Mouse (Mus musculus): ENCODE data around the gene Psme2.

Gene Psme2

DNA sequence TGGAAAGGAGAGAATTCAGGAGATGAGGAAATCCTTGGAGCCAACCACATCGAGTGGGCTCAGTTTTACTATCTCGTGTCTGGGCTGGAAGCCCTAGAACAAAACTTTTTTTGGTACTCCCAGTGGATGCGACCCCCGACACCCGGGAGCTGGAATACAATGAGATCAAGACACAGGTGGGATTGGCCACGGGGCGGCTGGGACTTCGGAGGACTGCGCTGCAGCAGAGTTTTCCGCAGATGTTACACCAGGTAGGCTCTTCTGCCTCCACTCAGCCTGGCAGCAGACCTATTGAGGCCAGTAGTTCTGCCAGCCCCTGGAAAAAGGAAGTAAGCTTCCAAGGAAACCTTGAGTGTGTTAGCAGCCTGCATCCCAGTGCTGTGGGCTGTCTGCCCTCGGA lies 27.7 kb downstream of the Psme2 start:
- no peak for DNase-seq

DNA sequence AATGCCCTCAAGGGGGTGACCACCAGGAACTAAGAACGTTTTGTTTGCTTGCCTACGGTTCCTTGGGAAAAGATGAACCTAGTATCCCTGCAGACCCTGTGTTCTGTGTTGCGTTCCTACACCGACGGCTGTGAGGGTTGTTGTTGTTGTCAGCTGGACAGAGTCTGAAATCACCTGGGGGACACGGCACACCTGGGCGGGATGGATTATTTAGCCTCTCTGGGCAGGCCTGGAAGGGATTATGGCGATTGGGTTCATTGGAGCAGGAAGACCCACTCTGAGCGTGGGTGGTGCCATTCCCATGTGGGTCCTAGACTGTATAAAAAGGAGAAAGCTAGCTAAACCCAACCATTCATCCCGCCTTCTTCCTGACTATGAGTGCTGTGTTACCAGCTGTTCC lies 29.1 kb downstream of the Psme2 start:
- no peak for DNase-seq

GRCm38 (mm10) chr14:55560202-55561073 lies 30.5 kb downstream of the Psme2 start, which contains the start of gene A730061H03Rik:
Gene A730061H03Rik (minus strand): TSS chr14:55560406.
- peak; percentile 99 for DNase-seq

- peak; percentile 96 for DNase-seq
Measured at GRCm38 (mm10) chr14:55559799-55560201, 31.1 kb downstream of the Psme2 start, which contains the start of gene Dcaf11. Gene Dcaf11 (plus strand): TSS chr14:55560006.

DNA sequence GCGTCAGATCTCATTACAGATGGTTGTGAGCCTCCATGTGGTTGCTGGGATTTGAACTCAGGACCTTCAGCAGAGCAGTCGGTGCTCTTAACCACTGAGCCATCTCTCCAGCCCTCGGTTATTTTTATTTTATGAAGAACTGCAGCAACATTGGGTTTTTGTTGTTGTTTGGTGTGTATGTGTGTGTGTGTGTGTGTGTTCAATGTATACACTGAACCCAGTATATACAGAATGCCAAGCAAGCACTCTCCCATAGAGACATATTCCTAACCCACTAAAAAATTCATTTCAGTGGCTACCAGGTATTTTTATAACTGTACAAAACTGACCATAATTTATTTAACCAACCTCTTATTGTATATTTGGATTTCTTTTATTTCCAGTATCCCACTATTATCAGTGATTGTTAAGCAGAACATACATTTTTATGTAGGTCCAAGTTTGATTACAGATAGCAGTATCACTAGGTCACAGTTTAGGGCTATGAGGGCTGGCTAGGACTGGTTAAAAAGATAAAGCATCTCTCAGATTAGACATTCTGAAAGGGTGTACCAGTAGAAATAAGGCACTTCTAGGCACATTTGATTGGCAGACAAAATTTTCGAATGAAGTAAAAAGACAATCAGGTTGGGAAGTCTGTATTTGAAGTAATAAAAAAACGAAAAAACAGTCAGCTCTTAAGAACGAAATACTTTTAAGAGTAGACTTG lies 32.0 kb downstream of the Psme2 start:
- DNase-seq, result no peak

DNA sequence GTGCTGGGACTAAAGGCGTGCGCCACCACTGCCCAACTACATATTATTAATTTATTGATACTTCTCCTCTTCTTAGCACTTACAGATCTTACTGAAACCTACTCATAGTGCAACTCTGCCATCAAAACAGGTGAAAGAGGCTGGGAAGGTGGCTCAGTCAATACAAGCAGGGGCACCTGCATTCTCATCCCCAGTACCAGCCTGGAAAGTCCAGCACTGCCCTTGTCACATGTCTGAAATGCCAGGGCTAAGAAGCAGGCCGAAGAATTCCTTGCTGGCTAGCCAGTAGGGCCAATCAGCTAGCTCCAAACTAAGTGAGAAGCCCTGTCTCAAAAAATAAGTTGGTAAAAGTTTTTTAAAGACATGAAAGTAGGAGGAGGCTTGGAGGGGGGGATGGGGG lies 33.3 kb downstream of the Psme2 start:
- DNase-seq, result no peak

GRCm38 (mm10) chr14:55557003-55557402 lies 33.9 kb downstream of the Psme2 start:
- peak; percentile 92 for DNase-seq

DNA sequence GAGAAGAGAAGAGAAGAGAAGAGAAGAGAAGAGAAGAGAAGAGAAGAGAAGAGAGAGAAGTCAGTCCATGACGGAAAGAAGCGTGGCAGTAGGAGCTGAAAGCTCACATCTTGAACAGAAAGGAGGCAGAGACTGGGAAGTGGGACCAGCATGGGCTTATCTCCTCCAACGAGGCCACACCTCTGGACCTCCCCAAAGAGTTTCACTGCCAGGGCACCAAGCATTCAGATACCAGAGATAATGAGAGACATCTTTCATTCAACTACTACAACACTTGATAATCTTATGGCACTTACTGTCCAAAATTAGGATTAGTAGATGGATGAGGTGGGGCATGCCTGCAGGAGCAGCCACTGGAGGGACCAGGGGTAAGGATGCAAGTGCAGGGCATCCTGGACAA lies 35.1 kb downstream of the Psme2 start:
- no peak for DNase-seq

GRCm38 (mm10) chr14:55554635-55555034 lies 36.3 kb downstream of the Psme2 start:
- DNase-seq, result no peak

DNA sequence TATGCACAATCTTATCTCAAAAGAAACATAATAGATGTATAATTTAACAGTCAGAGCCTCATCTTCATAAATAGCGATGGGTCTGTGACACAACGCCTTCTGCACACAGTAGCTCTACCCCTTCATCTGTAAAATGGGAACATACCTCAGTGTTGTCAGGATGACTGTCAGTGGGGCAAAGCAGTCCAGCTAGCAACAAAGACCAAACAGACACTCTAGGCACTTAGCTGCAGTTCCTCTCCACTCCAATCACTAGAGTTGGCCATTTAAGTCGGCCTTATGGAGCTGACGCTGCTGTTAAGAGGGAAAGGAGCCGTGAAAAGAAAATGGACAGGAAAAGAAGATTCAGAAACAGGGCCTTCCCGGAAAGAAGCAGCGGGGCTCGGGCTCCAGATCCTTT lies 39.1 kb downstream of the Psme2 start:
- no peak for DNase-seq

DNA sequence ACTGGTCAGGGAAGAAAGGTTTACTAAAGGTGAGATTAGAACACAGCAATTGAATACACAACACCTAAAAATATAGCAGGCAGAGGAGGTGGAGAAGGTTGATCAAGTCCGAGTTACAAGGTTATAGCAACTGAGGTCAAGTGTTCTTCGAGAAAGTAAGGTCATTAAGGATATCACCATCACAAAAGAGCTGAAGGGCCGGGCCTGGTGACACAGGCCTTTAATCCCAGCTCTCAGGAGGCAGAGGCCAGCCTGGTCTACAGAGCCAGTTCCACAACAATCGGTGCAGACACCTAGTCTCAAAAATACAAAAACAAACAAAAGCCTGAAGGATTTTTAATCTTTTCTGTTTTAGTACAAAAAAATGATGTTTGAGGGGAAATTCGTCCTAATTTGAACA lies 39.6 kb downstream of the Psme2 start:
- no peak for DNase-seq

- no peak for DNase-seq
Measured at GRCm38 (mm10) chr14:55550191-55550590, 40.7 kb downstream of the Psme2 start.

GRCm38 (mm10) chr14:55544334-55544733 lies 46.6 kb downstream of the Psme2 start:
- DNase-seq, result peak; percentile 43

DNA sequence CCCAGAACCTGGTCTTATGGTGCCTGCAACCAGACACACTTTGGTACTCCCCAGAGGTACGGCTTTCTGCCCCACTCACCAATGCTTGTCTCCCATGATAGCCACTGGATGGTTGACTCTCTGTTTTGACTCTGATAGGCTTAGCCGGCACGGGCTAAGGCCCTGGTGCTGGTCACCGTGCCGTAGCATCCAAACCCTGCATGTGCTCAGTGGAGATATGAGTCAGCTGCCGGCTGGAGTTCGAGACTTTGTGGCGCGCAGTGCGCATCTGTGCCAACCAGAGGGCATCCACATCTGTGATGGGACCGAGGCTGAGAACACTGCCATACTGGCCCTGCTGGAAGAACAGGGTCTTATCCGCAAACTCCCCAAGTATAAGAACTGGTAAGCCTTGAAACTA lies 48.6 kb downstream of the Psme2 start:
- DNase-seq, result no peak

DNA sequence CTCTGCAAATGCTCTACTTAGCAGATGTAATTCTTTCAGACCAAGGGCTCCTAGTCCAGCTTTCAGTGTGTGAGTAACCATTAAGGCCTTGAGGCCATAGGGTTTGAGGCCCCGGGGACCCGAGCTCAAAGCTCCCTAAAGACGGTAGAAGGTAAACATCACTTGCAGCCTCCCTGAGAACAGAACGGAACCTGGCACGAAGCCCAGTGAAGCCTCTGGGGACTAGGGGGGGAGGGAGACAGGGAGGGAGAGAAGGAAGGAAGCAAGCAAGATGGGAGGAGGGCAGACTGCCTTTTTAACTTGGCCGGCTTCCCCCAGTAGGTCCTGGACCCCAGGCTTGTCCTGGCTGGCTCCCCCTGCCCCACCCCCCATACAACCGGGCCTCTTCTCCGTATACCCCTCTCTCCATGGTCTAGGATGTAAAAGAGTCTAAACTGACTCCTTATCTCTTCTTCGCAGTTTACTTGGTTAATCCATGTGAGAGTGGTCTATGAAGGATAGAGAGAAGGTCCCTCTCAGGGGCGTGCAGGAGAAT lies 50.1 kb downstream of the Psme2 start:
- peak; percentile 93 for DNase-seq

DNA sequence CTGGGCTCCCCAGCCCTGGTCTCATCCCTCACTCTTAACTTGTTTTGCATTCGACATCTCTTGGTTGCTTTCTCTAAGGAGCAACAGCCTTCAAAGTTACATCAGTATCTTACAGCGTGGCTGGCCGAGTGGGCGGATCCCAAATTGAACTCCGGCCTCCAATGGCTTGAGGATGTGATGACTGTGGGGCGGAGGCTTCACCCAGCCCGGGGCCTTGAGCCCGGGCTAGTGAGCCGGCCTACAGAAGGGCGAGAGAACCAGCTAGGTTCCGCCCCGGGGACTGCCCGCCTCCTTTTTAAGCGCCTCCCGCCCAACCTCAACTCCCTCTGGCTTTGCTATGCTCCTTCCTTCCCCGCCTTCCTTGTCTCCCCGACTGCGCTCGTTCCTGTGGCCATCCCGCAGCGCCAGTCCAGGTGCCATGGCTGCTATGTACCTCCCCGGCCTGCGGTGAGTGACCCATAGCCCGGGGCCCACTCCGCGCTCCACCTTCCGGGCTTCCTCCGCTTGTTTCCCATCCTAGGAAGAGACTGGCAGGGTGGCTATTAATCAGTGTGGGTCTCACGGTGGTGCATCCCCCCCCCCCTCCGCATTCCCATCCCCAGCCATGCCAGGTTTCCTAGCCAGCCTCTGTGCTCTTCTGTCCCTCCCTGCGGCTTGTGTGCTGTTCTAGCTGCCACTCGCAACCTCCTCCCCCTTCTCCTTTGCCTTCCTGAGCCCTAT lies 50.7 kb downstream of the Psme2 start, which contains the start of gene Pck2:
Gene Pck2 (plus strand): TSS at position 200 of the 720 bp plus-strand sequence.
- DNase-seq, result peak; percentile 93

Measured in kidney, postnatal 10 days (tissue).